Mouse (Mus musculus): Measurements from ENCODE around the gene Dcxr. TPM values are rescaled to one million over a fixed set of nuclear protein-coding genes. Genes with fewer than 3 reads are reported as not detected.

The Dcxr gene
- polyA plus RNA-seq, 1 experiment from 2014 or later = 7.5 TPM

DNA sequence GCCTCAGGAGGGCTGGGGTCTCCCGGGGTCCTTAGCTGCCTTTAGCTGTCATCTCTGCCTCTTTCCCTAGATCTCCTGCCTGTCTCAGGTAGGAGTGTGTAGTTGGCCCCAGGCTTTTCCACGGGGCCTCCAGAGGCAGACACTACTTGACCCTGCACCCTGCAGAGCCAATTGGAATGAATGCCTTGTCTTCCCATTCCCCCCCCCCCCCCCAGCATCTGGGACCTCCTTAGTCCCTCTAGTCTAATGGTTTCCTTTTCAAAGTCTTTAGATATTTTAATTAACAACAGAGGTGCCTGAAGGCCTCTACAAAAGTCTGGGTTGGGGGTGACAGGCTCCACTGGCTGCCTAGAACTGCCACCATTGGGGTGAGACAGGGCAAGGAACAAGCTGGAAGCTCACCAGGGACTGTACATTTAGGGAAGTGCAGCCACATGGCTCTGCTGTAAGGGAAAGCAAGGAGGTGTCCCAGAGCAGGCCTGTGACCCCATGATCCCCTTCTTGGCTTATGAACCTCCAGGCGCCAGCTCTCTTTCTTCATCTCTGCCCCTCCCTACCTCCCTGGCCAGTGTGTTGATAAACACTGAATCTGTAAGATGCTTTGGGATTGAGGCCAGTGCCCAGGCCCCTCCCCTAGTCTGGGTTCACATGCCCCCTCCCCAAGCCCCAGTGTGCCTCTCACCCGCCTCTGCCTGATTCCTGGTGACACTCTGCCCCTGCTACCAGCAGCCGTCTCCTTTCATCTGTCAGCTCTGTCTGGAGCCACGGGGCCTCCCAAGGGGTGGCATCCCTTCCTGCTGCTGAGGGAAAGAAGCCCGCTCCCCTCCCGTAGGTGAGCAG, 22.4 kb downstream of the Dcxr start:
- H3K27ac ChIP-seq (replicated peaks) = peak overlapping the region; percentile 89
- no peaks in the 10 kb centered on the region for H3K9me3 ChIP-seq
- 0 out of 2 replicates have a peak overlapping the region, but pooled peaks have one; percentile 3 for H3K4me3 ChIP-seq
- H3K4me2 ChIP-seq = peak overlapping the region; percentile 48
- peak overlapping the region; percentile 71 for H3K9ac ChIP-seq
- WGBS = 23% methylated on average over 8 of the region's 8 CpGs
- H3K27me3 ChIP-seq (replicated peaks) = no peaks in the 10 kb centered on the region
- peaks cover 51% of the 10 kb centered on the region for H3K4me1 ChIP-seq
- ATAC-seq (ENCODE audit: extremely low read depth, insufficient number of reproducible peaks, low FRiP score, low TSS enrichment) = peak; percentile 51; the same call in 1 of the 2 replicates
- peaks cover 42% of the 10 kb centered on the region for H3K36me3 ChIP-seq

DNA sequence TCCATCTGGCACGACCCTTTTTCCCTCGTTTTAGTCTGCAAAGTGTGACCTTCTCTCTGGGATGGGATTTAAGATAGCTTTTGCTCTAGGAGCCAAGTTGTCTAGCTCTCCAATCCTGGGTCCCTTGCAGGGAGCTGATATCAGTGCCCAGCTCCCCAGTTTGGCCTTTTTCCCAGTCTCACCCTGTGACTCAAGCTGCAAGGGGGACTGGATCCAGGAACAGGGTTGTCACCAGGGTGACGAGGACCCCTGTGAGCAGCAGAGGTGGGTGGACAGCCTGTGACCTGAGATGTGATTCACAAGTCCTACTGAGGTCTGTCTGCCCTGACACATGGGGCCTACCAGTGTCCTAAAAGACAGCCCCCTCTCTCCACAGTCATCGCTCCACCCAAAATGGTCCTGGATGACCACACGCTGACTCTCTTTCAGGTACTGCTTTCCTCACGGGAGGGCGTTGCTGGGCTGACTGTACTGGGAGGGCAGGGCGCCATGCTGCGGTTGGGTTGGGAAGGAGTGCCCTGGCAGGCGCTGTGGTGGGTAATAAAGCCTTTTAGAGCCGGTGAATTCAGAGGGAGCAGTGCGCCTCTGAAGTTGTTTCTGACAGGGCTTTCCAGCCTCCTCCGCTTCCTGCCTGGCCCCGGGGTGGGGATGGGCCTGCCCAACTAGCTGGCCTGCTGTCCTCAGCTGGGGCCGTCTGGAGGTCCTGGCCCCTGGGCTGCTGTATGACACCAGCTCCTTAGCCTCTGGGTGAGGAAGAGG, 23.2 kb downstream of the Dcxr start:
- no peak for ATAC-seq (ENCODE audit: extremely low read depth, insufficient number of reproducible peaks, low FRiP score, low TSS enrichment)
- H3K9me3 ChIP-seq = no peaks in the 10 kb centered on the region
- WGBS = 46% methylated on average over 15 of the region's 15 CpGs

DNA sequence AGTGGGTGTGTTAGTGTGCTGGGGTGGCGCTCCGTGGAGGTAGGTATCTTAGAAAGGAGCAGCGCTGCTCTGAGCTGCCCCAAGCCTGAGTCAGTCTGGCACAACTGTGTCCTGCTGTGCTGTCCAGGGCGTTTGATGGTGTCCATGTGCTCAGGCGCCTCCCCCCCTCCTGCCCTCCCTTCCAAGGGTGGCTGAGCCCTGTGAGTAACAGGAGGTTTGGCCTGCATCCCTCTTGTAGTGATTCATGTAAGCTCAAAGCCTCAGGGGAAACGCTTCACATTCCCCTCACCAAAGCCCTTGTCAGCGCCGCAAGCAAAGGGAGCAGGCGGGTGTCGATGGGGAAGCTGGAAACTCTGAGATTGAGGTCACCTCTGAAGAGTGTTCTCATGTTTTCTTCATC, 29.3 kb downstream of the Dcxr start:
- Histone ChIP-seq H3K4me1 (peaks cover 48% of the 10 kb centered on the region), H3K4me2 (no peak overlapping the region), H3K9me3 (no peaks in the 10 kb centered on the region), H3K4me3 (no peak overlapping the region), H3K27ac (replicated peaks) (peak overlapping the region; percentile 84), H3K9ac (peak overlapping the region; percentile 68), H3K27me3 (replicated peaks) (no peaks in the 10 kb centered on the region), H3K36me3 (peaks cover 64% of the 10 kb centered on the region)
- WGBS = 29% methylated on average over 10 of the region's 10 CpGs
- ATAC-seq (ENCODE audit: extremely low read depth, insufficient number of reproducible peaks, low FRiP score, low TSS enrichment) = no peak; the same call in 1 of the 2 replicates

More for the DNA sequence above, 23.2 kb downstream of the Dcxr start:
- Histone ChIP-seq H3K9ac (peak overlapping the region; percentile 71), H3K4me2 (peak overlapping the region; percentile 48), H3K27ac (replicated peaks) (peak overlapping the region; percentile 89), H3K4me1 (peaks cover 55% of the 10 kb centered on the region), H3K4me3 (0 out of 2 replicates have a peak overlapping the region, but pooled peaks have one; percentile 3), H3K27me3 (replicated peaks) (no peaks in the 10 kb centered on the region), H3K36me3 (peaks cover 38% of the 10 kb centered on the region)

DNA sequence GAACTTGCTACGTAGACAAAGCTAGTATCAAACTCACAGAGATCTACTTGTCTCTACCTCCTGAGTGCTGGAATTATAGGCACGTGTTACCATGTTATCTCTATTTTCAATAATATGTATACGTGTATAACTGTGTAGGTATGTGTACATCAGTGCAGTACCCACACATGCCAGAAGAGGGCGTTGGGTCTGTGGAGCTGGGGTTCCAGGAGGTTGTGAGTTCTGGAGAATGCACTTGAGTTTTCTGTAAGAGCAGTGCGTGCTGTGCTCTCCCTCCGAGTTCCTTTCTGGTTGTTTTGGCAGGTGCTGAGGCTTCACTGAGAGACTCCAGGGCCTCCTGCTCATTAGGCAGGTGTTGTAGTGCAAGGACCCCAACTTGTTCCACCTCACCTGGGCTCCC, 30.5 kb downstream of the Dcxr start:
- Histone ChIP-seq H3K4me3 (no peak overlapping the region), H3K36me3 (peaks cover 59% of the 10 kb centered on the region), H3K4me2 (no peak overlapping the region), H3K27me3 (replicated peaks) (no peaks in the 10 kb centered on the region), H3K9me3 (no peaks in the 10 kb centered on the region), H3K9ac (no peak overlapping the region), H3K27ac (replicated peaks) (0 out of 2 replicates have a peak overlapping the region, but pooled peaks have one; percentile 84), H3K4me1 (peaks cover 58% of the 10 kb centered on the region)
- ATAC-seq (ENCODE audit: extremely low read depth, insufficient number of reproducible peaks, low FRiP score, low TSS enrichment) = no peak
- 83% methylated on average over 6 of the region's 6 CpGs for WGBS

DNA sequence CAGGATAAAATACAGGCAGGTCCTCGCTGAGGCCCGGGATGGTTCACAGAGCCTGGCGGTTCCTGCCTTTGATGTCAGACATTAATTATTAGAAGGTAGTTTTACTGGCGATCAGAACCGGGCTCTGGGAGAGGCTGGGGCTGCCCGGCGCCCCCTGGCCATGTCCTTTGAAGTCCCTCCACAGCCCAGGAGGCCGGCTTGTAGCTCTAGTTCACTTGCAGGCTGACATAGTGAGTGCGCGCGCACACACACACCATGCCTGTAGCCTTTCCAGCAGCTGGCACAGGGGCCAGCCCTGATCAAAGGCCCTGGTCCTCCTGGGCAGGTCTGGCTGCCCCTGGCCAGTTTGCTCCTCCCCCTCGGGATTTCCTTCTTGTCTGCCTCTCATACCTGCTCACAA, 31.4 kb downstream of the Dcxr start:
- H3K4me1 ChIP-seq = peaks cover 58% of the 10 kb centered on the region
- 57% methylated on average over 12 of the region's 12 CpGs for WGBS
- no peaks in the 10 kb centered on the region for H3K27me3 ChIP-seq (replicated peaks)
- H3K9ac ChIP-seq = peak overlapping the region; percentile 61
- 0 out of 2 replicates have a peak overlapping the region, but pooled peaks have one; percentile 18 for H3K4me2 ChIP-seq
- H3K36me3 ChIP-seq = peaks cover 56% of the 10 kb centered on the region
- ATAC-seq (ENCODE audit: extremely low read depth, insufficient number of reproducible peaks, low FRiP score, low TSS enrichment) = no peak
- H3K9me3 ChIP-seq = no peaks in the 10 kb centered on the region
- peak overlapping the region; percentile 76 for H3K27ac ChIP-seq (replicated peaks)
- H3K4me3 ChIP-seq = no peak overlapping the region

DNA sequence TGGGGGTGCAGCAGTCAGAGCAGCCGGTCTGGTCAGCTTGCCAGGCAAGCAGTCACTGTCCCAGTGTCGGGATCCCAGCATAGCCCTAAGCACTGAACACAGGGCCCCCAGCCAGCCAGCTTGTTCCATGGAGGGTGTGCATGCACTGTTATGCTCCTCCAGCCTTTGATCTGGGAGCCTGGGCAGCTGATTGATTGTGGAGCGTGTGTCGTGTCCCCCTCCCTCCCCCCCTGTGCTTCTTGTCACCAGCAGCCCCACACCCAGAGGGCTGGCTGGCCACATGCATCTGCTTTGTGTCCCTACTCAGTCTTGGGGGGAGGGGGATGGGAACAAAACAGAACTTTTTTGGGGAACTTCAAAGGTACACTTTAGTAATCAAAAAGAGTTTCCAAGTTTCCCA, 31.9 kb downstream of the Dcxr start:
- H3K9me3 ChIP-seq = no peaks in the 10 kb centered on the region
- H3K4me2 ChIP-seq = peak overlapping the region; percentile 18; the same call in 1 of the 2 replicates
- H3K36me3 ChIP-seq = peaks cover 57% of the 10 kb centered on the region
- no peak overlapping the region for H3K4me3 ChIP-seq
- H3K4me1 ChIP-seq = peaks cover 58% of the 10 kb centered on the region
- peak overlapping the region; percentile 61 for H3K9ac ChIP-seq
- no peaks in the 10 kb centered on the region for H3K27me3 ChIP-seq (replicated peaks)
- ATAC-seq (ENCODE audit: extremely low read depth, insufficient number of reproducible peaks, low FRiP score, low TSS enrichment) = peak; percentile 37; the same call in 1 of the 2 replicates
- 19% methylated on average over 4 of the region's 4 CpGs for WGBS
- peak overlapping the region; percentile 76 for H3K27ac ChIP-seq (replicated peaks)

DNA sequence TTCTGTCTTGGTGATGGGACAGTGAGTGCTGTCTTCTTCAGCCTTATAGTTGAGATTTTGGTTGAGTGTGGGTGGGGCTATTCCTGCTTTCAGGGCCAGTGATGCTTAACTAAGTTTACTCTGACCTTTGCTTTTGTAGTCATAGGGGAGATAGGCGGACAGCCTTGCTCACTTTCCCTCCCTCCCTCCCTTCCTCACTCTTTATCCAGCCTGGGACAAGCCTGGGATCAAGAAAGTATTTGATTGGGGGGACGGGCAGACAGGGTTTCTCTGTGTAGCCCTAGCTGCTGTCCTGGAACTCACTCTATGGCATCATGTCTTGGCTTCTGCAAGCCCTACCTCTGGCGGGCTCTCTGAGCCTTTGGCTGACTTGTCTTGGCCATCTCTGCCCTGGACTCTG, 33.6 kb downstream of the Dcxr start:
- H3K4me1 ChIP-seq = peaks cover 50% of the 10 kb centered on the region
- H3K9me3 ChIP-seq = no peaks in the 10 kb centered on the region
- no peak overlapping the region for H3K27ac ChIP-seq (replicated peaks)
- H3K9ac ChIP-seq = no peak overlapping the region
- H3K36me3 ChIP-seq = peaks cover 64% of the 10 kb centered on the region
- WGBS = 75% methylated on average over 3 of the region's 3 CpGs
- H3K4me2 ChIP-seq = no peak overlapping the region
- ATAC-seq (ENCODE audit: extremely low read depth, insufficient number of reproducible peaks, low FRiP score, low TSS enrichment) = no peak
- H3K27me3 ChIP-seq (replicated peaks) = no peaks in the 10 kb centered on the region
- H3K4me3 ChIP-seq = no peak overlapping the region

DNA sequence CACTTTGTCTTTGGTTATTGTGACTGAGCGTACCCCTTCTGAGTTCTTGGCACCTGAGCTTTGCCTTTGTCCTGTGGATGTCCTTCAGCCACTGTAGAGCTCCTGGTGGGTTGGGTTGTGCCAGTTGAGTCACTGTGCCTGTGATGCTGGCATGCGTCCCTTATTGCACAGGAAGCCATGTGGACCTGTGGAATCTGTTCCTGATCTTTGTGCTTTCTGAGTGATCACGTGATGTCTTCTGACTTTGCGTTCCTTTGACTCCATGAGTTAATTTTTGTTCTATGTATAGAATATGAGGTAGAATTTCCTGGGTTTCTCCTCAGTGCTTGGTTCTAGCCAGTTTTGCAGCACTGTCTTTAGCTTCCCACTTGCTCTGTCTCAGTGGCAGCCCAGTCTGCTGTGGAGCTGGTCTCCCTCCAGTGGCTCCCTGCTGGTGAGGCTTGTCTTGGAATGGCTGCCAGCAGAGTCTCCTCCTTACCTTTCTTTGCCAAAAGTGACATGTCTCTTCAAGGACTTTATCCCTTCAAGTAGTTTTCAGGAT, 34.5 kb downstream of the Dcxr start:
- Histone ChIP-seq H3K4me2 (no peak overlapping the region), H3K27me3 (replicated peaks) (no peaks in the 10 kb centered on the region), H3K4me3 (no peak overlapping the region), H3K9ac (no peak overlapping the region), H3K36me3 (peaks cover 73% of the 10 kb centered on the region), H3K27ac (replicated peaks) (0 out of 2 replicates have a peak overlapping the region, but pooled peaks have one; percentile 10), H3K4me1 (peaks cover 40% of the 10 kb centered on the region), H3K9me3 (no peaks in the 10 kb centered on the region)
- ATAC-seq (ENCODE audit: extremely low read depth, insufficient number of reproducible peaks, low FRiP score, low TSS enrichment) = no peak
- 80% methylated on average over 4 of the region's 4 CpGs for WGBS

DNA sequence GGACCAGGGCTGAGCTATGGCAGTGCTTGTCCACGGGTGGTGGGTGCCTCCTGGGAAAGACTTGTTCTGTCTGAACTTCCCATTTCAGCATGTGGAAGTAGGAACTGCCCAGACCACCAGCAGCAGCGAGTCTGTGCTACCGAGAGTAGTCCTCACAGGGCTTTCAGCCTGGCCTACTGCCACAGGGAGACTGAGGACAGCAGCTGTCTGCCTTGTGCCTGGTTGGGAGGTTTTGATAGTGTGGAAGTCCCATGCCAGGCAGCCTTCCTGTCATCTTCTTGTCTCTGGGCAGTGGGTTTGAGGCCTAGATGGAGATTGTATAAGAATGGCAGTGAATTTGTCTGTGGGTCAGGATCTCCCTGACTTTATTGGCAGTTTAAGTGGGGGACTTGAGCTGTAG, 37.7 kb downstream of the Dcxr start:
- Histone ChIP-seq H3K36me3 (peaks cover 79% of the 10 kb centered on the region), H3K9ac (no peak overlapping the region), H3K27me3 (replicated peaks) (no peaks in the 10 kb centered on the region), H3K27ac (replicated peaks) (no peak overlapping the region), H3K4me1 (peaks cover 19% of the 10 kb centered on the region), H3K9me3 (no peaks in the 10 kb centered on the region), H3K4me3 (no peak overlapping the region), H3K4me2 (no peak overlapping the region)
- WGBS = 81% methylated on average over 3 of the region's 3 CpGs
- ATAC-seq (ENCODE audit: extremely low read depth, insufficient number of reproducible peaks, low FRiP score, low TSS enrichment) = no peak

DNA sequence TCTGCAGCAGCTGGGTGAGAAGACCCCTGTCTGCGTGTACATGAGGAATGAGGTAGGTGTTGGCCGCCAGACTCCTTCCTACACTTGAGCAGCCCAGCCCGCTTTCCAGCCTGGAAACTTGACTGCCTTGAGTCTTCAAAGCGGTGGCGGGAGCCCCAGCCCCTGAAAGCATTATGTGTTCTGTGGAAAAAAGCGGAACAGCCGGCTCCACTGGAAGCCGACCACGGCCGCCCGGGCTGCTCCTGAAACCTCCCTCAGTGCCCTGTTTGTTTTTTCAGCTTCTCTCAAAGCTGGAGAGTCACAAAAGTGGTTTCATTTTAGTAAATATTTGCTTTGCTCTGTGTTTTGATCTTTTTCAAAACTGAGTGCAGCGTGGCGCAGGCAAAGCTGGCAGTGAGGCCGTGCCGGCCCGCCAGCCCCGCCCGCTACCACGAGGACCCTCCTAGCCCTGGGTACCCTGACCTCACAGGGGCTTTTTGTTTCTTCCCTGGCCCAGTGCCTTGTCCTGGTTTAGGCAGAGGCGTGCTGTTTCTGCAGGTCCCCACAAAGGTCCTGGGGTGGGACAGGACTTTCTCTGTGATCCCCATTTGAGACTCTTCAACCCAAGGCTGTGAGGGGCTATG, 40.3 kb downstream of the Dcxr start:
- no peak for ATAC-seq (ENCODE audit: extremely low read depth, insufficient number of reproducible peaks, low FRiP score, low TSS enrichment)
- 86% methylated on average over 20 of the region's 20 CpGs for WGBS
- Histone ChIP-seq H3K4me2 (no peak overlapping the region), H3K4me3 (no peak overlapping the region), H3K27me3 (replicated peaks) (no peaks in the 10 kb centered on the region), H3K4me1 (peaks cover 9% of the 10 kb centered on the region), H3K9ac (peak overlapping the region; percentile 24; the same call in 1 of the 2 replicates), H3K36me3 (peaks cover 74% of the 10 kb centered on the region), H3K9me3 (no peaks in the 10 kb centered on the region), H3K27ac (replicated peaks) (peak overlapping the region; percentile 24; the same call in 1 of the 2 replicates)

DNA sequence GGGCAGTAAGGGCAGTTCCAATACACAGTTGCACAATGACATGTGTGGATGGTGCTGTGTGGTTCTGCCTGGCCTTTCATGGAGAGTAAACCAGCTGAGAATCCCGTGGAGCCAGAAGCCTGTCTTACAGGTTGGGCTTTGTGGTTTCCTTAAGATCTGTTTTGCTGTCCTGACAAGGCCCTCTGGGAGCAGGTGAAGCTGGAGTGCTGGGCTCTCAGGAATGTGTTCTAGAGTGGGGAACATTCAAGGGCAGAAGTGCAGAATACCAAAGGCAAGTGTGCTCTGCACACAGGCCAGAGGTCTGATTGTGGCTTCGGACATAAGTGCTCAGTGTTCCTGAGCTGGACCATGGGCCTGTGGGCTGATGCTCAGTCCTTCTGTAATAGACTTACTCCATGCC, 42.4 kb downstream of the Dcxr start:
- peaks cover 76% of the 10 kb centered on the region for H3K36me3 ChIP-seq
- no peak overlapping the region for H3K27ac ChIP-seq (replicated peaks)
- H3K27me3 ChIP-seq (replicated peaks) = no peaks in the 10 kb centered on the region
- ATAC-seq (ENCODE audit: extremely low read depth, insufficient number of reproducible peaks, low FRiP score, low TSS enrichment) = no peak
- no peak overlapping the region for H3K4me2 ChIP-seq
- 56% methylated on average over 2 of the region's 2 CpGs for whole genome bisulfite sequencing
- no peak overlapping the region for H3K4me3 ChIP-seq
- no peaks in the 10 kb centered on the region for H3K9me3 ChIP-seq
- H3K9ac ChIP-seq = no peak overlapping the region
- H3K4me1 ChIP-seq = peaks cover 9% of the 10 kb centered on the region
